Mouse (Mus musculus): Measurements from ENCODE around the gene Ctsll3. TPM values are rescaled to one million over a fixed set of nuclear protein-coding genes. Genes with fewer than 3 reads are reported as not detected.

Ctsll3 gene
- total RNA-seq, 2 experiments from 2014 or later, result not detected

- intact Hi-C loops (cut with DNase I), result no loop called here
- no peak for DNase-seq
These were observed 51.7 kb downstream of the Ctsll3 start for GRCm38 (mm10) chr13:60750930-60751329.

- intact Hi-C loops (cut with DNase I), result no loop called here
- DNase-seq, result no peak
These were observed 54.1 kb downstream of the Ctsll3 start for GRCm38 (mm10) chr13:60748556-60748955.

Other genes starting within 250 kb of the Ctsll3 start
- gene Dapk1, start 200.9 kb downstream of the Ctsll3 start, total RNA-seq (2021), result 1 to 10 TPM; 3.9 to 4.2 TPM
- not detected for gene BC051665, start 16.5 kb downstream of the Ctsll3 start, total RNA-seq (2021)
- under 1 TPM in 1 of 2 experiments, not detected in 1; 0.33 TPM for gene 4930486L24Rik, start 61.6 kb upstream of the Ctsll3 start, total RNA-seq (2021)
- under 1 TPM; 0.15 to 0.64 TPM for gene Gm49392, start 94.0 kb upstream of the Ctsll3 start, total RNA-seq (2021)
- 1 to 10 TPM; 1.0 to 1.6 TPM for gene Ctla2b, start 94.6 kb upstream of the Ctsll3 start, total RNA-seq (2021)
- not detected for gene Tpbpb, start 102.0 kb upstream of the Ctsll3 start, total RNA-seq (2021)
- under 1 TPM in 1 of 2 experiments, not detected in 1; 0.74 TPM for gene Gm49393, start 132.7 kb upstream of the Ctsll3 start, total RNA-seq (2021)
- gene Gm49391, start 133.7 kb upstream of the Ctsll3 start, total RNA-seq (2021), result 1 to 10 TPM; 1.0 to 2.8 TPM
- 10 to 100 TPM; 30.3 to 32.3 TPM for gene Ctla2a, start 133.8 kb upstream of the Ctsll3 start, total RNA-seq (2021)
- not detected for gene Tpbpa, start 139.1 kb upstream of the Ctsll3 start, total RNA-seq (2021)
- not detected for gene Ctsj, start 203.1 kb upstream of the Ctsll3 start, total RNA-seq (2021)
- not detected for gene Ctsq, start 237.8 kb upstream of the Ctsll3 start, total RNA-seq (2021)

All from gastrocnemius, postnatal 36 days (tissue).